Mouse (Mus musculus) layer of hippocampus, adult 9-11 months (tissue): ENCODE data around the gene 2900092C05Rik.

ENCODE experiments used
- DNase-seq: peaks from one replicate; pipeline ENCODE4 v3.0.0; 2022

Gene 2900092C05Rik

DNA sequence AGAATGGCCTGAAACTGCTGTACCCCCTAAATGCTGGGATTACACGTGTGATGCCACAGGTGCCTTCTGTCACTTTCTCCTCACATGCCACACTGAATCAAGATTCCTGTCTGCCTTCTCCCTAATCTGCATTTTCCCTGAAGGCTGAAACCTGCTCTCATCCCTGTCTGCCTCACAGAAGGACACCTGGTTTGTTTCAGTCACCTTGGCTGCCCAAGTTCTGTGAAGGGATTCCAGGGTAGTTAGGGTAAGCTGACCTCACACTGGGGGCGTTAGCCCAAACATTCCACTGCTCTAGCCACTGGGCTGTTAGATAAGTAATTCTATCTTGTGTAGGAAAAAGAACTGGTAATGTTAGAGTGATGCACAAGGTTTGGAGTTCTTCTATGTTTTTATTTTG is at the start of gene 2900092C05Rik:
TSS of gene 2900092C05Rik (plus strand) at position 301 of the 400 bp plus-strand sequence.
- DNase-seq = no peak

DNA sequence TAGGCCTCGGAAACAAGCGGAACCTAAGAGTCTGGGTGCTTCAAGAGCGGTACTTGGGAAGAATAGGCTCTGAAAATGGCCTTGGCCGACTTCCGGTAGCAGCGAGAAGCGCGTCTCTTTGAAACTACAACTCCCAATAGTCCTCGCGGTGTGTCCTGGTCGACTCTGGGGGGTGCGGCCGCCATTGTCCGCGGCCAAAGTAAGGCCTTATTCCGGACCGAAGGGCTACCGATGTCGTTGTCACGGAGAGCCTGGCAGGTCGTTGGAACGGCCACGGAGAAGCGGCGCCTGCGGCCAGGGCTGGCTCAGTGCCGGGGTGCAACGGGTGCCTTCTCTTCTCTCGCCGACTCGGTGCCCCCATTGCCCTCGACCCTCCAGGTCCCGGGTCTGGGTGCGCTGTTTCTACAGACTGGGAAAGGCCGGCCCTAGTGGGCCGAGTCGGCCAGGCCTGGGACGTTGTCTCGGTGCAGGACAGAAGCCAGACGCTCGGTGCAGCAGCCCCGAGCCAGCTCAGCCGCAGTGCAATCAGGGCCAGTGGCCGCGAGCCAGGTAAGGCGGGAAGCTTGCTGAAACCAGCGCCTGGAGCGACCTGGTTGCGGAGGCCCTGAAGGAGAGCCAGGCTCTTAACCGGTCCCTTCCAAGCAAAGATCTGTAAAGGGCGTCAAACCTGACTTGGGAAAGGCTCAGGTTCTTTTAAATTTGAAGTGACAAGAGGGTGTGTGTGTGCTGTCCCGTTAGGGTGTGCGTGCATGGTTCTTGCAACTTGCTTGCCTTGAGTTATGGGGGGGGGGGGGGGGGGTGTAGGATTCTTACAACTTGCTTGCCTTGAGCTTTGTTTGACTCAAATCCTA is 33.9 kb upstream of the 2900092C05Rik start, which contains the start of gene Zfp606:
TSS of gene Zfp606 (plus strand) at position 136 of the 851 bp plus-strand sequence.
- peak; percentile 90 for DNase-seq

DNA sequence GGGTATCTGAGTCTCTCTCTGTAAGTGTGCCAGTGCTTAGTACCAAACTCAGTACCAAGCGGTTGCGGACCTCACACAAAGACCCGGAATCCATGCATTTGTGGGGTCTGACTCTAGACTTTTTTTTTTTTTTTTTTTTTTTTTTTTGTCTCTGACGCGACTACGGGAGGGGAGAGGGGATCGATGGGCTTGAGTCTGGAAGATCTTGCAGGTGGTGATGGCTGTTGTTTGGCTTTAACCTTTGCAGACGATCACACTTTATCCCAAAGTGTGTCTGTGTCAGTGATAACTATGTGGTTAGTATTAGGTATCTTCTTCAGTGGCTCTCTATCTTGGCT is 33.3 kb upstream of the 2900092C05Rik start:
- no peak for DNase-seq

DNA sequence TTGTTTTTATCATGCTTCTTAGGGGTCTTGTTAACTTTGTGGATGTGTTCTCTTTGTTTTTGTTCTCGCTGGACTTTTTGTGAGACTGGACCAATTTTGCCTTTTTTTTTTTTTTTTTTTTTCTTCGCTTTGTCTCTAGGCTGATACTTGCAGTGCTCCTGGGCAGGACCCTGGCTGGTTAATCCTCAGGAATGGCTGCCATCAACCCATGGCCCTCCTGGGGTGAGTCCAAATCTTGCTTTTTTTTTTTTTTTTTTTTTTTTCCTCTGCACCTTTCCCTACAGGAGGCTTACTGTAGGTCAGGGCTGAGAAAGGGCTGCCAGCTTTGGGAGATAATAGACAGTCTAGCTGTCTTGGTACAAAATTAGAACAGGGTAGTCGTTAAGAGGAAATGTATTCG is 32.8 kb upstream of the 2900092C05Rik start:
- DNase-seq = no peak

DNA sequence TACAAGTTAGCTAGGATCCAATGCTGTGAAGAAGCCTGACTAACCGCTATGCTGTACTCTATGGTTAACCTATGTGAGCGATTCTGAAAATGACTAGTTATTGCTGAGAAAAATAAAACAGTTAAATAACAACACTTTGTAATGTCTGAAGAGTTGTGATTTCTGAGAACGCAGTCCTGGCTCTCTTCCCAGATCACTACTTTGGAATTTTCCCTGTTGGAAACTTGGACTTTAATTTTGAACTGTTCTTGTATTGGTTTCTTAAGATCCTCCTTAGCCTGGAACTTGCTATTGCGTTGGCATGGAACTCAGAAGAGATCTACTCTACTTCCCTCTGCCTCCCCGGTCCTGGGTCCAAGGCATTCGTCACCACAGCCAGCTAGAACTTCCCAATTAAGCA is 28.5 kb upstream of the 2900092C05Rik start:
- DNase-seq = no peak

DNA sequence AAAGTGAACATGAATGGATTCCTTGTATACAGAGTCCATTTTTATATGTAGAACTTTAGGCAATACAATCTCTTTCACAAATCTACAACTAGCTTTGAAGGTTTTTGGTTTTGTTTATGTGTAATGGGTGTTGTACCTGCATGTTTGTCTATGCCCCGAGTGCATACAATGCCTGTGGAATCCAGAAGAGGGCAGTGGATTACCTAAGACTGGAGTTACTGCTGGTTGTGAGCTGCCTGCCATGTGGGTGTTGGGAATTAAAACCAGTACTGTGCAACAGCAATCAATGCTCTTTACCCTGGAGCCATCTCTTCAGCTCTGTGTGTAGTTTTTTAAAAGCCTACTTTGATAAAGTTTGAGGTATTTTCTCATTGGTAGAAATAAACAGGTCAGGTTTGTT is 26.4 kb upstream of the 2900092C05Rik start:
- no peak for DNase-seq

DNA sequence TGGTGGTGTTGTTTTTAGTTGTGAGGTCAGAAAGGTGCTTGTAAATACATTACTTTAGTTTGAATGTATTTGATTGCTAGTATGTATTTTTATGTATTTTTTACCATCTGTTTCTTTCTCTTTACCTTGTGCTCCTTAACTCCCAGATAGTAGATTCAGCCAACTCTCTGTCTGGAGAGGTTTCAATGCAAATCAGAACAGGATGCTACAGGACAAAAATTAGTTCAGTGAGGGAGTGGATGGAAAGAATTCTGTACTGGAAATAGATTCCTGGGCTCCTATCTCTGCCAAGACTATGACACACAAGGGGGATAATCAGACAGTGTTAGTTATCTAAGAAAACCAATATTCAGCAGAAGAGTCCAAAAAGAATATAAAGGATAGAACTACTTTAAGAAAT is 25.6 kb upstream of the 2900092C05Rik start:
- no peak for DNase-seq

DNA sequence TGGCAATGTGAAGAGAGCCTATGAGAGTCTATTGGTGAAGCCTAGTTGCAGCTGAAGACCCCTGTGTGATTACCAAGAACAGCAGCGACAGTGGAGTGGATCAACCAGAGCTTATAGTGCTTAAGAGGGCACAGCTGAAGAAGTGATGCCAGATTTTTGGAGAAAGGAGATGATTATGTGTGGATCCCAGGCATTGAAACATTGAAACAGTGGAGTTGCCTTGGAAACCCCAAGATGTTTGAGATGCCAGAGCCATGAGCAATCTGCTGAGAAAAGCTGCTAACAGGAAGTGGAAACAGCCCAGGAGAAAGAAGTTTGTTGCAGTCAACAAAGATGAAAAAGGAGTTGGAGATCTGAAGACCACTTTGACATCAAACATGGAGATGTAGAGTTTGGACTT is 1.4 kb upstream of the 2900092C05Rik start:
- DNase-seq = no peak
